Comparison of ENCODE assay signal across 11 mouse cellular contexts in genomic region chr13:73714020-73714419, GRCm38 (mm10). TPM values are rescaled to one million over a fixed set of nuclear protein-coding genes. Genes with fewer than 3 reads are reported as not detected.
A peak's percentile ranks its signal among the peaks of the same experiment; 100 is the strongest.
DNase-seq lines count a peak whose midpoint lies in the region; ATAC-seq and TF ChIP-seq lines count a peak whose summit lies in the region.
"Had no signal": no experiment of that assay in that cellular context is flagged by ENCODE, and none has a peak within 500 bp of the region (broad histone marks: within the 10 kb centered on the region; RNA-seq: fewer than 3 reads in every experiment).

No protein-coding gene starts in this region.

- WGBS in kidney, postnatal 0 days, result 81% methylated on average over 2 of the region's 2 CpGs
- WGBS in kidney, embryonic 16.5 days, result 65% methylated on average over 2 of the region's 2 CpGs

- TF ChIP-seq CTCF in kidney, postnatal 0 days (IDR thresholded peaks at IDR 0.05; ENCODE audit: low read depth), result peak; percentile 73

- H3K36me3 ChIP-seq in kidney, postnatal 0 days (ENCODE audit: insufficient read depth, low read length), result no peaks in the 10 kb centered on the region
- no peaks in the 10 kb centered on the region for H3K36me3 ChIP-seq in kidney, embryonic 16.5 days (ENCODE audit: insufficient read depth, low read length)
- H3K36me3 ChIP-seq: hindbrain, embryonic 10.5 days had no signal

- no peak overlapping the region for H3K4me2 ChIP-seq in kidney, postnatal 0 days (ENCODE audit: low read length)
- no peak overlapping the region for H3K4me2 ChIP-seq in kidney, embryonic 16.5 days (replicated peaks; ENCODE audit: low read depth, low read length)

- no peaks in the 10 kb centered on the region for H3K27me3 ChIP-seq in kidney, postnatal 0 days (ENCODE audit: insufficient read depth, low read length)
- no peaks in the 10 kb centered on the region for H3K27me3 ChIP-seq in kidney, embryonic 16.5 days (ENCODE audit: insufficient read depth, low read length)

- DNase-seq in kidney, postnatal 0 days (ENCODE audit: low spot score), result peak; percentile 59
- peak; percentile 39 for DNase-seq in adipocyte (ENCODE audit: low spot score)
- peak; percentile 79 for DNase-seq in naive thymus-derived CD4-positive, alpha-beta T cell, adult 2 months (ENCODE audit: low read depth)
- DNase-seq in testis, postnatal 14 days (ENCODE audit: low spot score), result no peak
- DNase-seq in adrenal gland, postnatal 25 days, result no peak
- DNase-seq in adrenal gland, adult 8-10 months, result no peak

- ATAC-seq in kidney, postnatal 0 days (replicated peaks; ENCODE audit: low FRiP score, low read depth), result peak; percentile 41; the same call in 1 of the 2 replicates
- no peak for ATAC-seq in kidney, embryonic 16.5 days (ENCODE audit: low FRiP score, low TSS enrichment)
- ATAC-seq in CD4-positive, CD25-positive, alpha-beta regulatory T cell, adult 4 months, result peak; percentile 70

- no peaks in the 10 kb centered on the region for H3K9me3 ChIP-seq in kidney, postnatal 0 days (replicated peaks; ENCODE audit: low read length)
- no peaks in the 10 kb centered on the region for H3K9me3 ChIP-seq in kidney, embryonic 16.5 days (ENCODE audit: low read length)
- H3K9me3 ChIP-seq: hindbrain, embryonic 10.5 days had no signal

- H3K4me1 ChIP-seq in kidney, postnatal 0 days (replicated peaks; ENCODE audit: insufficient read depth, low read length), result 0 out of 2 replicates have a peak, but pooled peaks cover 10% of the 10 kb centered on the region
- peaks cover 12% of the 10 kb centered on the region; the same call in 1 of the 2 replicates for H3K4me1 ChIP-seq in kidney, embryonic 16.5 days (ENCODE audit: insufficient read depth, low read length)
- H3K4me1 ChIP-seq: hindbrain, embryonic 10.5 days had no signal

- H3K4me3 ChIP-seq in kidney, postnatal 0 days (replicated peaks; ENCODE audit: low read depth, low read length), result no peak overlapping the region
- no peak overlapping the region for H3K4me3 ChIP-seq in kidney, embryonic 16.5 days (ENCODE audit: low read length)
- H3K4me3 ChIP-seq: hindbrain, embryonic 10.5 days had no signal

- no peak overlapping the region for H3K27ac ChIP-seq in kidney, postnatal 0 days
- no peak overlapping the region for H3K27ac ChIP-seq in kidney, embryonic 16.5 days (ENCODE audit: low read length)
- H3K27ac ChIP-seq: hindbrain, embryonic 10.5 days had no signal

- H3K9ac ChIP-seq in kidney, postnatal 0 days (ENCODE audit: low read depth, low read length), result no peak overlapping the region
- H3K9ac ChIP-seq in kidney, embryonic 16.5 days (replicated peaks; ENCODE audit: low read length), result no peak overlapping the region

RNA-seq across cellular contexts. Expression of gene Slc6a19, which starts 9.4 kb away (rescaled TPM):
- polyA plus RNA-seq in kidney, postnatal 0 days (2015; fragmentation: Nextera tagmentation; extraction: Ambion mirVana), result 5.7 and 5.9 TPM in 2 replicates
- polyA plus RNA-seq in kidney, embryonic 16.5 days (2015; fragmentation: Nextera tagmentation; extraction: Ambion mirVana), result 2.1 and 2.3 TPM in 2 replicates
- not detected for polyA plus RNA-seq in CD4-positive, CD25-positive, alpha-beta regulatory T cell, adult 4 months (2017; shearing (Covaris generic))
- total RNA-seq in adrenal gland, postnatal 25 days (2021), result 0.24 and 0.36 TPM in 2 replicates
- under 1 TPM in 3 of 4 experiments, not detected in 1; 0.09 to 0.70 (median 0.35) TPM for total RNA-seq in adrenal gland, adult 8-10 months (2022)
- polyA plus RNA-seq: limb, embryonic 14.5 days had no signal

RNA-seq across cellular contexts. Expression of gene Slc12a7, which starts 18.9 kb away (rescaled TPM):
- 14.7 and 16.1 TPM in 2 replicates for polyA plus RNA-seq in kidney, postnatal 0 days (2015; fragmentation: Nextera tagmentation; extraction: Ambion mirVana)
- polyA plus RNA-seq in kidney, embryonic 16.5 days (2015; fragmentation: Nextera tagmentation; extraction: Ambion mirVana), result 27.0 and 28.1 TPM in 2 replicates
- polyA plus RNA-seq in CD4-positive, CD25-positive, alpha-beta regulatory T cell, adult 4 months (2017; shearing (Covaris generic)), result 10 to 100 TPM; 37.2 to 50.1 TPM
- total RNA-seq in adrenal gland, postnatal 25 days (2021), result 40.0 and 48.2 TPM in 2 replicates
- total RNA-seq in adrenal gland, adult 8-10 months (2022), result 10 to 100 TPM; 42.4 to 95.1 (median 62.1) TPM

RNA-seq across cellular contexts. Expression of gene Slc6a18, which starts 36.2 kb away (rescaled TPM):
- polyA plus RNA-seq in kidney, postnatal 0 days (2015; fragmentation: Nextera tagmentation; extraction: Ambion mirVana), result 75.5 and 76.6 TPM in 2 replicates
- 34.6 and 38.4 TPM in 2 replicates for polyA plus RNA-seq in kidney, embryonic 16.5 days (2015; fragmentation: Nextera tagmentation; extraction: Ambion mirVana)
- polyA plus RNA-seq in CD4-positive, CD25-positive, alpha-beta regulatory T cell, adult 4 months (2017; shearing (Covaris generic)), result not detected
- not detected in 2 replicates for total RNA-seq in adrenal gland, postnatal 25 days (2021)
- not detected for total RNA-seq in adrenal gland, adult 8-10 months (2022)
- polyA plus RNA-seq: hindbrain, embryonic 10.5 days; neural tube, embryonic 14.5 days had no signal

Comparison
In these comparisons a context has a peak if more than half of its experiments do, and no peak if none do; other contexts are left out.
1. DNase-seq: peak in kidney, postnatal 0 days (single experiment), adipocyte (single experiment) and naive thymus-derived CD4-positive, alpha-beta T cell, adult 2 months (single experiment); none in testis, postnatal 14 days (single experiment), adrenal gland, postnatal 25 days (single experiment) and adrenal gland, adult 8-10 months (single experiment).
2. RNA of gene Slc6a18, which starts 36.2 kb away (polyA plus RNA-seq): 75.5 to 76.6 TPM in kidney, postnatal 0 days and 34.6 to 38.4 TPM in kidney, embryonic 16.5 days; not detected in CD4-positive, CD25-positive, alpha-beta regulatory T cell, adult 4 months; every median in the first group is over 10 times any median in the second.